Mouse (Mus musculus) MEL (cell line): ENCODE data around the gene Olfr1424.

Experiments used
- CHD2 ChIP-seq: IDR thresholded peaks from 2 replicates; pipeline ENCODE4 v1.6.1; 2011; ENCODE audit warnings: low read length, improper control_type of control experiment
- CTCF ChIP-seq, 3 experiments: IDR thresholded peaks in 2 of 3; conservative IDR thresholded peaks in 1 of 3; 2 replicates each; pipeline ENCODE4 v1.5.1; 2011 to 2012; ENCODE audit warnings: low read length in 3 of 3, low read depth in 2 of 3, mild to moderate bottlenecking in 2 of 3, improper control_type of control experiment in 1 of 3, inconsistent platforms in 1 of 3, mixed read lengths in 1 of 3, moderate library complexity in 1 of 3; ENCODE audit not compliant: control insufficient read depth in 1 of 3, insufficient read depth in 1 of 3, poor library complexity in 1 of 3, severe bottlenecking in 1 of 3
- ELF1 ChIP-seq: IDR thresholded peaks from 2 replicates; pipeline ENCODE4 v1.6.1; 2014; ENCODE audit warnings: low read depth, mild to moderate bottlenecking, inconsistent platforms, low read length, improper control_type of control experiment, moderate library complexity
- GATA1 ChIP-seq: IDR thresholded peaks from 2 replicates; pipeline ENCODE4 v1.6.1; 2011; ENCODE audit warnings: low read depth, low read length, improper control_type of control experiment
- KAT2A ChIP-seq: conservative IDR thresholded peaks from 2 replicates; pipeline ENCODE4 v1.6.1; 2012; ENCODE audit warnings: low read depth, low read length, improper control_type of control experiment, inconsistent platforms
- MAX ChIP-seq: IDR thresholded peaks from 2 replicates; pipeline ENCODE4 v1.6.1; 2011; ENCODE audit warnings: low read length, improper control_type of control experiment
- MEF2A ChIP-seq: IDR thresholded peaks from 2 replicates; pipeline ENCODE4 v1.6.1; 2014; ENCODE audit warnings: low read depth, mild to moderate bottlenecking, inconsistent platforms, low read length, improper control_type of control experiment; ENCODE audit not compliant: poor library complexity, insufficient replicate concordance, severe bottlenecking; ENCODE audit errors: extremely low read depth
- MYC ChIP-seq: IDR thresholded peaks from 2 replicates; pipeline ENCODE4 v1.6.1; 2011; ENCODE audit warnings: low read depth, mild to moderate bottlenecking, low read length, improper control_type of control experiment, moderate library complexity
- NRF1 ChIP-seq: IDR thresholded peaks from 2 replicates; pipeline ENCODE4 v1.6.1; 2014; ENCODE audit warnings: low read depth, mild to moderate bottlenecking, inconsistent platforms, low read length, improper control_type of control experiment, moderate library complexity; ENCODE audit not compliant: poor library complexity, insufficient read depth, severe bottlenecking
- POLR2A ChIP-seq, 2 experiments: IDR thresholded peaks; 2 replicates each; pipeline ENCODE4 v1.6.1; 2011 to 2012; ENCODE audit warnings: low read length in 2 of 2, mild to moderate bottlenecking in 2 of 2, control low read depth in 1 of 2, improper control_type of control experiment in 1 of 2, low read depth in 1 of 2, moderate library complexity in 1 of 2; ENCODE audit not compliant: control insufficient read depth in 1 of 2, insufficient read depth in 1 of 2, poor library complexity in 1 of 2
- POLR2AphosphoS2 ChIP-seq: IDR thresholded peaks from 2 replicates; pipeline ENCODE4 v1.6.1; 2011; ENCODE audit warnings: low read length, improper control_type of control experiment
- RCOR1 ChIP-seq: IDR thresholded peaks from 2 replicates; pipeline ENCODE4 v1.6.1; 2012; ENCODE audit warnings: low read depth, mild to moderate bottlenecking, inconsistent platforms, low read length, improper control_type of control experiment
- USF1 ChIP-seq: IDR thresholded peaks from 2 replicates; pipeline ENCODE4 v1.6.1; 2014; ENCODE audit warnings: low read depth, mild to moderate bottlenecking, inconsistent platforms, low read length, improper control_type of control experiment, moderate library complexity
- ZC3H11A ChIP-seq: IDR thresholded peaks from 2 replicates; pipeline ENCODE4 v1.6.1; 2012; ENCODE audit warnings: low read depth, mild to moderate bottlenecking, inconsistent platforms, low read length, improper control_type of control experiment

- TF ChIP-seq ELF1 (no peak), CTCF (IDR thresholded peaks at IDR 0.05 in 2 of 3, conservative IDR thresholded peaks at IDR 0.05 in 1 of 3; ENCODE audit: control insufficient read depth in 1 of 3, insufficient read depth in 1 of 3, low read depth in 2 of 3, low read length in 3 of 3, poor library complexity in 1 of 3, severe bottlenecking in 1 of 3) (no peak), ZC3H11A (no peak), POLR2A (IDR thresholded peaks at IDR 0.05; ENCODE audit: control insufficient read depth in 1 of 2, insufficient read depth in 1 of 2, low read depth in 1 of 2, low read length in 2 of 2, poor library complexity in 1 of 2) (no peak), USF1 (no peak), NRF1 (no peak), MEF2A (no peak), POLR2AphosphoS2 (no peak), CHD2 (no peak), MAX (no peak), MYC (no peak), KAT2A (no peak), GATA1 (no peak), RCOR1 (no peak)
These were observed 51.4 kb downstream of the Olfr1424 start for GRCm38 (mm10) chr19:12010916-12011559.
